Mouse (Mus musculus) ovary, postnatal 10 days (tissue): Measurements from ENCODE around the gene Gja4.
A peak's percentile ranks its signal among the peaks of the same experiment; 100 is the strongest.

Experiments
- DNase-seq: peaks from one replicate; pipeline ENCODE4 v3.0.0; 2022; ENCODE audit warnings: low spot score

Gja4 gene

DNA sequence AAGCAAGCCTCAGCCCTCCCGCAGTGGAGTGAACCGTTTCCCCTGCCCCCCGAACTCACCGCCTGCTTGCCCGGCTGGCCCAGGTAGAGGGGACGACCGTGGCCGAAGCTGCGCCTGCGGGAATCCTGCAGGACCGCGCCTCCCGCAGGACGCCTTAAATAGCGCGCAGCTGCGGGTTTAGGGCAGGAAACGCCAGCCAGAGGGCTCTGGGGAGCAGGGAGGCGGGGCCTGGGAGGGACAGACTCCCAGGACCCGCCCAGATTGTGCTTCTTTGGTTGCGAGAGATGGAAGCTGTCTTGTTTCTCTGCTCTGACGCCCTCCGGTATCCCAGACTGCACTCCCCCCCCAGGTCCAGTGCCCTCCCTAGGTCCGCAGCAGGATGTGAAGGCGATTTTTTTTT lies at the start of gene Gja4:
Gene Gja4 (minus strand): TSS at position 179 of the 400 bp plus-strand sequence.
- DNase-seq: peak; percentile 41

GRCm38 (mm10) chr4:127363331-127363730 lies 49.5 kb upstream of the Gja4 start:
- no peak for DNase-seq

- no peak for DNase-seq
Observed at GRCm38 (mm10) chr4:127362520-127362919, 48.7 kb upstream of the Gja4 start.

GRCm38 (mm10) chr4:127358018-127358417 lies 44.2 kb upstream of the Gja4 start, which contains the start of gene Gjb5:
Gene Gjb5 (minus strand): TSS chr4:127358181.
- no peak for DNase-seq

DNA sequence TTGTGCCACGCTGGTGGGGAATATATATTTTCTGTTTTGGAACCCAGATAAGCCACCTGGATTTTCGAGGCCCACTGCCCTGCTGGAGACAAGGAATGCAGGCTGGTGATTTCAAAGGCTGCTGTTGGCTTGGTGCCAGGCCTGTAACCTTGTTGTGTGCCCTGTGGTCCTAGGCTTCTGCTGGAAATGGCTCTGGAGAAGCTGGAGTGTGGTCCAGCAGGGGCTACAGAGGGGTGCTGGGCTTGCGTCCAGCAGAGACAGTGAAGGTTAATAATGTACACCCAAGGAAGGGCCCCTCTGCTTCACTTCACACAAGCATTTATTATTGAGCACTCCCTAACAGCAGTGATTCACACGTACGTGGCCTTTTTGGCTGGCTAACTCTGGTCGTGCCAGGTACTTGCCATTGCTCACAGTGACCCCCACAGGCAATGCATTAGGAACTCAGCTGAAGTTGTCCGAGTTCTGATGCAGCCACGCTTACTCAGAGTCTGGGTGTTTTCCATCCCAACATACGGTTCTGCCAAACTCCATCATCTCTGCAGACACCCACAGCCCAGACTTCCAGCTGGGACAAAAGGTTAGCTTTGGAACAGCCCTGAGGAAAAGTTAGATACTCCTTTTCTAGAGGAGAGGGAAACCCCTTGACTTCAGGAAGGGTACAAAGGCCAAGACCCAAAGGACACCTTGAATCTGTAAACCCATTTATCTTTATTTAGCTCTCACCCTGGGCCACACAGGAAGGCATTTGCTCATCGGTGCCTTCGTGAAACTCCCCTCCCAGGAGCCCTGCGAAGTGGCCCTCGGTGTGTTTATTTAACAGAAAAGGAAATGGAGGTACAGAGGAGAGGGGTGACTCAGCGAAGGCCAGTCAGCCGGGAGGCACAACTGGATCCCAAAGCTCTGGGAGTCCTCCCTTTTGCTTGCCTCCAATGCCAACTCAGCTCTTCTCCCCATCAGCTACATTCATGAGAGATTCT lies 41.0 kb upstream of the Gja4 start:
- no peak for DNase-seq

- no peak for DNase-seq
Observed at GRCm38 (mm10) chr4:127353951-127354438, 40.2 kb upstream of the Gja4 start, which contains the start of gene Gjb4. Gene Gjb4 (minus strand): TSS chr4:127354081.

GRCm38 (mm10) chr4:127352594-127352993 lies 38.8 kb upstream of the Gja4 start:
- no peak for DNase-seq

DNA sequence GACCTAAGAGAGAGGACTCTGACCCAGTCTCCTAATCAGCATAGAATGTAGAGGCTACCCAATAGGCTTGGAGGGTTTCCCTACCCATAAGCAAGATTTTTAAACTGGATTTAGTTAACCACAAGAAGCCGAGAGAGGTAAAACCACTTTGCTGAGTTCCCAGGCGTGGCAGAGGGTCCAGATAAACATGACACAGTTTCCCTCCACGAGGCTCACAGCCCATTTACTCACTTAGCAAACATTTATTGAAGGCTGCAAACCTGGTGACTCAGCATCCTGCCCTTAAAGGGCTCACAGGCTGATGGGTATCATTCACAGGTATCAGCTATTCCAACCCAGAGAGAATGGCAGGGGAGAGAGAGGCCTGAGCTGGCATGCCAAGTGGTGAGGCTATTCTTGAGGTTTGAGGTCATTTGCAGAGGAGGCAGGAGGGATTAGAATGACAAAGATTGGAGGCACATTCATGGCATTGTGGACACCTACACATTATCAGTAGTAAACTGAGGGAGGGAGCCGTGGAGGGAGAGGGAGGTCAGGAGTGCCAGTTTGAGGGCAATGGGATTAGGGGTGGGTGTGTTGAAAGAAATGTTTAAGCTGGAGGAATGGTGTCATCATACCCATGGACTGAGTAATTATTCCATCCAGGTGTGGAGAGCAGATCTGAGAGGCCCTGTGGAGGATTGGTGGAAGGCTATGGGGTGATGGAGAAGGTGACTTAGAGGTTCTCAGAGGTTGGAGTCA lies 35.9 kb upstream of the Gja4 start:
- DNase-seq: no peak

DNA sequence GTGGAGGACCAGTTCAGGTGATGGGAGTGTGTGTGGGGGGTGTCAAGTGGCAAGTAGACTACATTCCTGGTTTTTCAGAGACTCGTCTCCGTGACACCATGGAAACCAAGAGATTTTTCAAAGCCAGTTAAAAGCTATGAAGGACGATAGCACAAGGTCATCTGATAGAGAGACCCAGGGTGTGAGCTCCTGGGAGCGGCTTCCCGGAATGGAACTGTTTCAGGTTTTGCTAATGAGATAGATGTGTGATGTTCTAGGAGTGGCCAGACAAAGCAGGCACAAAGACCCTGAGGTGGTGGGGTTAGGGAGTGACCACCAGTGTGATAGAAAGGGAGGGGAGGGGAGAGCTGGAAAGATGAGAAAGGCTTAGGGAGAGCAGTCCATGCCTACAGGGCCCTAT lies 31.2 kb upstream of the Gja4 start:
- no peak for DNase-seq

DNA sequence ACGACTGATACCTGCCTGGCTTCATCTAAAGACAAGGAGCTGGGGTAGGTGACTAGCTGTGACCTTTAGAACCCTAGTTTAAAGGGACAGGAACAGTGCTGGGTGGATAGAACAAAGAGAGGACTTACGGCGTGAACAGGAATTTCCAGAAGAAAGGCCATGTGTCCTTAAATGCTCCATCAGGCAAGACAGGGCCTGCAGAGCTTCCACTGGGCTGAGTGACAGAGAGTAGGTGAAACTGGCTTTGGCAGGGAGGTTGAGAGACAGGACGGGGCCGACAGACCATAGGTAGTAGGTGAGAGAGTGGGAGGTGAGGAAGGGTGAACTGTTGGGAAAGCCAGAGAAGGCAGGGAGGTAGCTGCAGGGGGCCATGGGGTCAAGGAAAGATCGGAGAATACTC lies 27.5 kb upstream of the Gja4 start:
- DNase-seq: no peak

DNA sequence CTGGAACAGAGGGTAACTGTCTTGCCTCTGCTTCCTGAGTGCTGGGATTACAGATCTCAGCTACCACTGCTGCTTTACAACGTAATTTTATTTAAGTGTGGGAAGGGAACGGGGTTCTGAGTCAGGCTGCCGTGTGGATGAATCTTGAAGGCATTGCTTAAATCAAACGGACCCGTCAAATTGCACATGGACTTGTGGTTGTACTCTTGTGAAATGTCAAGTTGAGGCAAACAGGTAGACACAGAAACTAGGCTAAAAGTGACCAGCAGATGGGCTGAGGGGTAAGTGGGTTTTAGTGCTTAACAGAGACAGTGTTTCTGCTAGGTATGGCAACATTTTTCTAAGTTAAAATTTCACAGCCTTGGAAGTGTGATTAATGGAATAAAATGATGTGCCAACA lies 23.8 kb upstream of the Gja4 start:
- DNase-seq: no peak

GRCm38 (mm10) chr4:127334870-127335504 lies 21.1 kb upstream of the Gja4 start:
- no peak for DNase-seq

GRCm38 (mm10) chr4:127331171-127331570 lies 17.3 kb upstream of the Gja4 start:
- DNase-seq: no peak

DNA sequence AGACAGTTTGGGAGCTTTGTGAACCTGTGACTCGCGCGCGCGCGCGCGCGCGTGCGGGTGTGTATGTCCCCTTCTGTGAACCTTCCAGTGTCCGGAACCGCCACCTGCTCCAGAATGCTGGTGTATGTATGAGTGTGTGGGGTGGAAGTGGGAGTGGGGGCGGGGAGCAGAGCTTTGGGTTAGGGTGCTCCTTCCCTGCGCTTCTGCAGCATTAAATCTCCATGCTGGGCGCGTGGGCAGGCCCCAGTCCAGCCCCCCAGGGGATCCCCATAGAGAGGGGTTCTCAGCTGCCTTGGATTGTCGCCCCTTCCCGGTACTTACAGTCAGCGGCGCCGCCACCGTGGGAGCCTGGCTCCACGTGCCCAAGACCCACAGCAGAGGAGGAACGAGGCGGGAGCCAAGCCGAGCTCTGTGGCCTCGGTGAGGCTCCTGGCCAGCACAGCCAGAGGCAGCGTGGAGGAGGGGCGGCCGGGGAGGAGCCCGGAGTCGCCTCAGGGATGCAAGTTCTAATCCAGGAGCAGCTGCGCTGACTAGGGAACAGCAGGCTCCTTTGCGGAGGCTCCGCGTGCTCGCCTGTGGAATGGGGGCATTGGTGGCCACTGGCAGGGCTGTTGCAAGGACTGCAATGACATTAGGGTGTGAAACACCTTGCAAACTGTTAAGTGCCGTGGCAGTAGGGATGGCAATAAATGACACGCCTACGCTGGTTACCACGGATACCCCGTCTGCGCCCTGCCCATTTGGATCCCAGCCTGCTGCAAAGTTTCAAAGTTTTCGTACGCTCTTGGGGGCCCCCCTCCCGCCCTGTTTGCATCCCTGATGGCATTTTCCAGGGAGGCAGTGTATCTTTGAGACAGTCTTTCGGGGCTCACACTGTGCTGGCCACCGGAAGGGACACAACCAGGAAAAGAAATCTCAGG lies 16.6 kb upstream of the Gja4 start, which contains the start of gene Gjb3:
Gene Gjb3 (minus strand): TSS at position 664 of the 920 bp plus-strand sequence.
- no peak for DNase-seq

- no peak for DNase-seq
Observed at GRCm38 (mm10) chr4:127329751-127330150, 15.9 kb upstream of the Gja4 start.

DNA sequence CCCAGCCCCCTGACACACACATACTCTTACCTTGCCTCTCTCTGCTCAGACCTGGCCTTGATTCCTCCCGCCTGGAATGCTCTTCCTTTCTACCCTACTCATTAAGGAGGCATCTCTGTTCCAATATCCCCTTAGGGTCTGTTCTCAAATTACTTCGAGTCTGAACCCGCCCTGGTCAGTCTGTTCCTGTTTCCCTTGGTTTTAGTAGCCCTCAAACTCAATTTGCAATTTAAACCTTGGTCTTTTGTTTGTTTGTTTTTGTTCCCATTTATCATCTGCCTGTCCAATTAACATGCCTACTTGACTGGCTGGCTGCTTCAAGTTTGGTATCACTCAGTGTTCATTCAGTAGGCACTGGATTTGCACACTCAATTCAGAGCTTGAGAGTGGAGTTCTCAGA lies 15.2 kb upstream of the Gja4 start:
- DNase-seq: no peak

DNA sequence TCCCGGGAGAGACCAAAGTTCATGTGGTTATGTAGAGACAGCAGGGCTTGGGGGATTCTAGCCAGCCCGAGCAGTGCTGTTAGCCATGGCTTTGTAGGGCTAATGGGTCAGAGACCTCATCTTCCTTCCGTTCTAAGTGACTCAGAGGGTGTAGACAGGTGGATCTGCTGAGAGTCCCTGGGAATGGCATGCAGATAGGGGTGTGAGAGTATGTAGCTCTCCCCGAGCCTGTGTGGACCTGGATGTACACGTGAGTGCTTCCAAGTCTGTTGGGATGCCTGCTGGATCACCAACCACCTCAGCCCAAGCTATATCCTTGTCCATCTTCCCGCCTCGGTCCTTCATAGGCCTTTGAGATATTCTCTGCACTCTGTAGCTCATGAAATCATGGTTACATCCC lies 14.5 kb upstream of the Gja4 start:
- DNase-seq: no peak

DNA sequence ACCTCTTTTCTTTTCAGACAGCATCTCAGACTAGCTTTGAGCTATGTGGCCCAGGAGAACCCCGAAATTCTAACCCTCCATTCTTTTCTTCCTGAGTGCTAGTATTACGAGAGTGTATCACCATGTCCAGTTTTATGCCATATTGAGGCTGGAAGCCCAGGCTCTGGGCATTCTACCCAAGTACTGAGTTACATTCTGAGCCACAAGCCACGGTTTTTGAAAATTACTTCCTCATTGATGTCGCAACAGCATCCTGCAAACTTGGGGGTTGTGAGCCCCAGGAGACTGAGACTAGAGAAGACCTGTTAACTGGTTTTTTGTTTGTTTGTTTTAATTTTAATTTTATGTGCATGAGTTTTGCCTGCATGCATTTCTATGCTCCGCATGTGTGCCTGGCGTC lies 13.9 kb upstream of the Gja4 start:
- no peak for DNase-seq

DNA sequence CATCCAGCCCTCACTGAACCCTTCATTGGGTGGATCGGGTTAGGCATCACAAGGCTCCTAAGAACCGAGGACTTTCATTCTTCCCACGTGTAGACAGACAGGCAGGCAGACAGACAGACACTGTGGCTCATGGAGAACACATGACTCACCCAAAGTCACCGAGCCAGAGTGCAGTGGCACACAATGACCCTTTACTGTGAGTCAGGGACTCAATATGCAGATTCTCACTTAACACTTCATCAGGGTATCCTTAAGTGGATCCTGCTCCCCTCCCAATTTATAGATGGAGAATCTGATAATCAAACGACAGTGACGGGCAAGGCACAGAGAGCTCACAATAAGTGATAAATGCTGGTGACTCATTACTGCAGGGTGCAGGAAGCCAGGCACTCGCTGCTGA lies 13.4 kb upstream of the Gja4 start:
- no peak for DNase-seq

- DNase-seq: no peak
Observed at GRCm38 (mm10) chr4:127325276-127325675, 11.4 kb upstream of the Gja4 start.

DNA sequence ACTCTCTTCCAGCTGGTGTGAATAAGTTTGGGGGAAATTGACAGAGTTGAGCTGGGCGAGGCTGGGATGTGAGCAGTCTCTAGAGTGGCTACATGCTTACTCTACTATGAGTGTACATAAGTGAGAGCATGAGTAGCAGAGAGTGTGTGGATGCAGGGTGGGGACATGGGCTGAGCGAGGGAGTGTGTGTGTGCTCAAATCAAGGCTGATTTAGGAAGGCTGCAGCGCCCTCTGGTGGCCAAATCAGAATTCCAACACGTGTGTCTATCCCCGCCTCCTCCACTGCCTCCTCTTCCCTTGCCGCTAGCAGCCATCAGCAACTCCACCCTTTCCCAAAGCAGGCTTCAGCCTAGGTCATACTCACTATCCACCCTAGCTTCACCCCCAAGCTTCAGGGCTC lies 10.9 kb upstream of the Gja4 start:
- peak; percentile 46 for DNase-seq
